8 mouse cellular contexts compared by ENCODE assay signal in the genomic region with DNA sequence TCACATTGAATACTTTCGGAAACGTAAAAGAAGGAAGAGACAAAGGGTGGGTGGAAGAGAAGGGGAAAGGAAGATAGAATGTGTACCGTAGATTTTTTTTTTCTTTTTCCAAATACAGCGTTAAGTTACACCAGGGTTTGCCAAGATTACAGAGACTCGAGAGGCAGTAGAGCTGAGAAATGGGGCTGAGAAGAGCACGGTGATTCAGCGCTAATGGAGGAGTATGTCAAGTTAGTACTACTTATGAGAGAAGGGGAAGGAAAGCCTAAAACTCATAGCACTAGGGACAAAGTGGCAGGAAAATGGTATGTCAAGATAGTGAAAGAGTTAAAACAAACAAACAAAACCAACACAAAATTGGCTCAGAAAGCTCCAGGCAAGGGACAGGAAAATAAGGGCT. TPM values are rescaled to one million over a fixed set of nuclear protein-coding genes. Genes with fewer than 3 reads are reported as not detected.
A peak's percentile ranks its signal among the peaks of the same experiment; 100 is the strongest.
DNase-seq lines count a peak whose midpoint lies in the region; ATAC-seq and TF ChIP-seq lines count a peak whose summit lies in the region.

No protein-coding gene starts in this region.

- TF ChIP-seq CTCF in E14TG2a.4 (conservative IDR thresholded peaks at IDR 0.05; ENCODE audit: low read length): no peak

- WGBS in heart, embryonic 10.5 days: 17% methylated on average over 7 of the region's 7 CpGs
- 13% methylated on average over 7 of the region's 7 CpGs for WGBS in liver, embryonic 12.5 days (ENCODE audit: insufficient replicate concordance)

- H3K9me3 ChIP-seq in heart, embryonic 10.5 days: no peaks in the 10 kb centered on the region
- H3K9me3 ChIP-seq in E14TG2a.4 (ENCODE audit: low read length): no peaks in the 10 kb centered on the region
- H3K9me3 ChIP-seq in liver, embryonic 12.5 days (replicated peaks): no peaks in the 10 kb centered on the region

- DNase-seq in heart, embryonic 10.5 days (ENCODE audit: low spot score): no peak
- no peak for DNase-seq in heart, adult 9 months (ENCODE audit: low spot score in 2 of 2)
- DNase-seq in urinary bladder, postnatal 25 days (ENCODE audit: low spot score): no peak
- no peak for DNase-seq in urinary bladder, adult 18-20 months (ENCODE audit: low spot score in 2 of 2)
- no peak for DNase-seq in cerebellum, adult 11-12 months

- ATAC-seq in erythroid progenitor cell, adult 5-6 weeks (replicated peaks; ENCODE audit: low FRiP score, poor library complexity, severe bottlenecking): peak; percentile 48
- peak; percentile 66 for ATAC-seq in liver, embryonic 12.5 days

- peak overlapping the region; percentile 76 for H3K4me3 ChIP-seq in heart, embryonic 10.5 days
- peak overlapping the region; percentile 90 for H3K4me3 ChIP-seq in E14TG2a.4 (replicated peaks; ENCODE audit: low read length)
- H3K4me3 ChIP-seq in liver, embryonic 12.5 days: peak overlapping the region; percentile 70

- H3K4me2 ChIP-seq in liver, embryonic 12.5 days: peak overlapping the region; percentile 88

- H3K9ac ChIP-seq in liver, embryonic 12.5 days: peak overlapping the region; percentile 59

- no peaks in the 10 kb centered on the region; the same call in 1 of the 2 replicates for H3K4me1 ChIP-seq in heart, embryonic 10.5 days
- H3K4me1 ChIP-seq in E14TG2a.4 (replicated peaks; ENCODE audit: low read depth, low read length): peaks cover 23% of the 10 kb centered on the region
- peaks cover 11% of the 10 kb centered on the region for H3K4me1 ChIP-seq in liver, embryonic 12.5 days

- H3K27me3 ChIP-seq in heart, embryonic 10.5 days (ENCODE audit: insufficient read depth, poor library complexity, severe bottlenecking): no peaks in the 10 kb centered on the region
- H3K27me3 ChIP-seq in E14TG2a.4 (ENCODE audit: insufficient read depth, low read length): no peaks in the 10 kb centered on the region; the same call in none of the 2 replicates
- no peaks in the 10 kb centered on the region for H3K27me3 ChIP-seq in liver, embryonic 12.5 days (replicated peaks)

- no peak overlapping the region for H3K27ac ChIP-seq in heart, embryonic 10.5 days
- H3K27ac ChIP-seq in liver, embryonic 12.5 days: no peak overlapping the region

- peaks cover 19% of the 10 kb centered on the region for H3K36me3 ChIP-seq in heart, embryonic 10.5 days
- peaks cover 19% of the 10 kb centered on the region for H3K36me3 ChIP-seq in E14TG2a.4 (ENCODE audit: insufficient read depth, low read length)
- peaks cover 19% of the 10 kb centered on the region for H3K36me3 ChIP-seq in liver, embryonic 12.5 days

RNA-seq across cellular contexts. Expression of gene Ndufaf4, which starts 0.5 kb away (rescaled TPM):
- polyA plus RNA-seq in heart, embryonic 10.5 days (2016; fragmentation: Nextera tagmentation; extraction: Ambion mirVana): 68.6 and 76.5 TPM in 2 replicates
- total RNA-seq in erythroid progenitor cell, adult 5-6 weeks (2015; ENCODE audit: low replicate concordance): 6.7 and 8.3 TPM in 2 replicates
- 1.4 and 4.4 TPM in 2 replicates for total RNA-seq in erythroid progenitor cell, adult 5-6 weeks (2017; ENCODE audit: low replicate concordance)
- 57.7 and 59.8 TPM in 2 replicates for polyA plus RNA-seq in liver, embryonic 12.5 days (2016; fragmentation: Nextera tagmentation; extraction: Ambion mirVana)

RNA-seq across cellular contexts. Expression of gene Klhl32, which starts 46.4 kb away (rescaled TPM):
- 1.8 and 2.4 TPM in 2 replicates for polyA plus RNA-seq in heart, embryonic 10.5 days (2016; fragmentation: Nextera tagmentation; extraction: Ambion mirVana)
- total RNA-seq in erythroid progenitor cell, adult 5-6 weeks (2015; ENCODE audit: low replicate concordance): not detected in 2 replicates
- not detected in 2 replicates for total RNA-seq in erythroid progenitor cell, adult 5-6 weeks (2017; ENCODE audit: low replicate concordance)
- polyA plus RNA-seq in liver, embryonic 12.5 days (2016; fragmentation: Nextera tagmentation; extraction: Ambion mirVana): 0.17 and 0.24 TPM in 2 replicates
